27 mouse cellular contexts compared by ENCODE assay signal in genomic region chr5:66769558-66769957, GRCm38 (mm10). TPM values are rescaled to one million over a fixed set of nuclear protein-coding genes. Genes with fewer than 3 reads are reported as not detected.
DNase-seq lines count a peak whose midpoint lies in the region; ATAC-seq and TF ChIP-seq lines count a peak whose summit lies in the region.
"Had no signal": no experiment of that assay in that cellular context is flagged by ENCODE, and none has a peak within 500 bp of the region (broad histone marks: within the 10 kb centered on the region; RNA-seq: fewer than 3 reads in every experiment).

No protein-coding gene starts in this region.

- no peak for TF ChIP-seq CTCF in hindbrain, postnatal 0 days (IDR thresholded peaks at IDR 0.05; ENCODE audit: low read depth)

- no peaks in the 10 kb centered on the region for H3K27me3 ChIP-seq in forebrain, embryonic 14.5 days (replicated peaks; ENCODE audit: control insufficient read depth, insufficient read depth, low read length)
- H3K27me3 ChIP-seq in forebrain, embryonic 16.5 days (replicated peaks; ENCODE audit: control insufficient read depth, insufficient read depth, low read length): no peaks in the 10 kb centered on the region
- H3K27me3 ChIP-seq in hindbrain, embryonic 13.5 days: no peaks in the 10 kb centered on the region
- no peaks in the 10 kb centered on the region for H3K27me3 ChIP-seq in hindbrain, postnatal 0 days (ENCODE audit: insufficient read depth, low read length)
- no peaks in the 10 kb centered on the region for H3K27me3 ChIP-seq in kidney, embryonic 16.5 days (ENCODE audit: insufficient read depth, low read length)
- H3K27me3 ChIP-seq: embryonic facial prominence, embryonic 13.5 days; forebrain, embryonic 12.5 days; heart, embryonic 15.5 days; intestine, embryonic 15.5 days had no signal

- no peak overlapping the region for H3K4me3 ChIP-seq in forebrain, embryonic 14.5 days (ENCODE audit: low read depth, low read length)
- H3K4me3 ChIP-seq in forebrain, embryonic 16.5 days (replicated peaks; ENCODE audit: low read length): no peak overlapping the region
- no peak overlapping the region for H3K4me3 ChIP-seq in hindbrain, embryonic 13.5 days
- no peak overlapping the region for H3K4me3 ChIP-seq in hindbrain, postnatal 0 days (ENCODE audit: low read length)
- H3K4me3 ChIP-seq in kidney, embryonic 16.5 days (ENCODE audit: low read length): no peak overlapping the region
- H3K4me3 ChIP-seq: embryonic facial prominence, embryonic 10.5 days; embryonic facial prominence, embryonic 13.5 days; erythroblast, embryonic 14.5 days; forebrain, embryonic 12.5 days; gastrocnemius, adult 2 months; heart, embryonic 10.5 days; heart, embryonic 15.5 days; intestine, embryonic 15.5 days had no signal

- H3K9me3 ChIP-seq in forebrain, embryonic 14.5 days (replicated peaks; ENCODE audit: control insufficient read depth, low read length): no peaks in the 10 kb centered on the region
- H3K9me3 ChIP-seq in forebrain, embryonic 16.5 days (ENCODE audit: control insufficient read depth, low read length): no peaks in the 10 kb centered on the region
- no peaks in the 10 kb centered on the region for H3K9me3 ChIP-seq in hindbrain, embryonic 13.5 days
- no peaks in the 10 kb centered on the region for H3K9me3 ChIP-seq in hindbrain, postnatal 0 days (ENCODE audit: low read length)
- H3K9me3 ChIP-seq in kidney, embryonic 16.5 days (ENCODE audit: low read length): no peaks in the 10 kb centered on the region
- H3K9me3 ChIP-seq: embryonic facial prominence, embryonic 10.5 days; embryonic facial prominence, embryonic 13.5 days; forebrain, embryonic 12.5 days; heart, embryonic 10.5 days; heart, embryonic 15.5 days; intestine, embryonic 15.5 days had no signal

- no peak overlapping the region for H3K4me2 ChIP-seq in forebrain, embryonic 14.5 days (ENCODE audit: low read length)
- H3K4me2 ChIP-seq in forebrain, embryonic 16.5 days (ENCODE audit: low read length): no peak overlapping the region
- no peak overlapping the region for H3K4me2 ChIP-seq in hindbrain, embryonic 13.5 days
- H3K4me2 ChIP-seq in hindbrain, postnatal 0 days (ENCODE audit: low read depth, low read length): no peak overlapping the region
- H3K4me2 ChIP-seq in kidney, embryonic 16.5 days (replicated peaks; ENCODE audit: low read depth, low read length): no peak overlapping the region
- H3K4me2 ChIP-seq: embryonic facial prominence, embryonic 13.5 days; forebrain, embryonic 12.5 days; heart, embryonic 15.5 days; intestine, embryonic 15.5 days had no signal

- no peaks in the 10 kb centered on the region for H3K36me3 ChIP-seq in forebrain, embryonic 14.5 days (ENCODE audit: control insufficient read depth, insufficient read depth, low read length)
- no peaks in the 10 kb centered on the region for H3K36me3 ChIP-seq in forebrain, embryonic 16.5 days (ENCODE audit: control insufficient read depth, insufficient read depth)
- H3K36me3 ChIP-seq in hindbrain, embryonic 13.5 days: no peaks in the 10 kb centered on the region
- no peaks in the 10 kb centered on the region for H3K36me3 ChIP-seq in hindbrain, postnatal 0 days (ENCODE audit: insufficient read depth, low read length)
- H3K36me3 ChIP-seq in kidney, embryonic 16.5 days (ENCODE audit: insufficient read depth, low read length): no peaks in the 10 kb centered on the region
- H3K36me3 ChIP-seq: embryonic facial prominence, embryonic 10.5 days; embryonic facial prominence, embryonic 13.5 days; forebrain, embryonic 12.5 days; heart, embryonic 10.5 days; heart, embryonic 15.5 days; intestine, embryonic 15.5 days had no signal

- H3K27ac ChIP-seq in forebrain, embryonic 14.5 days (ENCODE audit: low read depth, low read length): no peak overlapping the region
- H3K27ac ChIP-seq in forebrain, embryonic 16.5 days (ENCODE audit: low read length): no peak overlapping the region
- no peak overlapping the region for H3K27ac ChIP-seq in hindbrain, embryonic 13.5 days
- no peak overlapping the region for H3K27ac ChIP-seq in hindbrain, postnatal 0 days
- no peak overlapping the region for H3K27ac ChIP-seq in kidney, embryonic 16.5 days (ENCODE audit: low read length)
- H3K27ac ChIP-seq: embryonic facial prominence, embryonic 10.5 days; embryonic facial prominence, embryonic 13.5 days; forebrain, embryonic 12.5 days; gastrocnemius, adult 2 months; heart, embryonic 10.5 days; heart, embryonic 15.5 days; intestine, embryonic 15.5 days had no signal

- WGBS in forebrain, embryonic 14.5 days: 92% methylated on average over 5 of the region's 5 CpGs
- 93% methylated on average over 5 of the region's 5 CpGs for WGBS in forebrain, embryonic 16.5 days
- 86% methylated on average over 5 of the region's 5 CpGs for WGBS in hindbrain, embryonic 13.5 days
- 81% methylated on average over 5 of the region's 5 CpGs for WGBS in hindbrain, postnatal 0 days
- 80% methylated on average over 5 of the region's 5 CpGs for WGBS in kidney, embryonic 16.5 days

- peaks cover 7% of the 10 kb centered on the region for H3K4me1 ChIP-seq in forebrain, embryonic 14.5 days (ENCODE audit: control insufficient read depth, insufficient read depth, low read length)
- H3K4me1 ChIP-seq in forebrain, embryonic 16.5 days (replicated peaks; ENCODE audit: control insufficient read depth, insufficient read depth, low read length): peaks cover 2% of the 10 kb centered on the region; the same call in 1 of the 2 replicates
- peaks cover 18% of the 10 kb centered on the region for H3K4me1 ChIP-seq in hindbrain, embryonic 13.5 days (replicated peaks)
- 0 out of 2 replicates have a peak, but pooled peaks cover 4% of the 10 kb centered on the region for H3K4me1 ChIP-seq in hindbrain, postnatal 0 days (ENCODE audit: insufficient read depth, low read length)
- H3K4me1 ChIP-seq in kidney, embryonic 16.5 days (ENCODE audit: insufficient read depth, low read length): no peaks in the 10 kb centered on the region
- H3K4me1 ChIP-seq: heart, embryonic 10.5 days; heart, embryonic 15.5 days; intestine, embryonic 15.5 days had no signal

- 0 out of 2 replicates have a peak, but pooled peaks have one; percentile 25 for ATAC-seq in forebrain, embryonic 14.5 days
- ATAC-seq in forebrain, embryonic 16.5 days: no peak
- ATAC-seq in hindbrain, embryonic 13.5 days (ENCODE audit: low FRiP score): peak; percentile 46; the same call in 1 of the 2 replicates
- ATAC-seq in hindbrain, postnatal 0 days: no peak
- ATAC-seq in kidney, embryonic 16.5 days (ENCODE audit: low FRiP score, low TSS enrichment): peak; percentile 23; the same call in 1 of the 2 replicates
- ATAC-seq: activated CD4-positive, CD25-positive, alpha-beta regulatory T cell, adult 4 months; forebrain, postnatal 0 days; intestine, embryonic 15.5 days had no signal

- no peak for DNase-seq in forebrain, embryonic 14.5 days (ENCODE audit: low spot score)
- DNase-seq in hindbrain, postnatal 0 days (ENCODE audit: low spot score): no peak
- DNase-seq in kidney, postnatal 10 days: no peak
- DNase-seq: adrenal gland, adult 8-10 months; cerebellum, adult 11-12 months; cerebellum, adult 8-10 months; cerebellum, postnatal 10 days; cerebellum, postnatal 36 days; embryo, embryonic 11 days; forebrain, postnatal 0 days; gastrocnemius, adult 2 months; gastrocnemius, postnatal 14 days; heart, adult 18-20 months; heart, postnatal 10 days; heart, postnatal 36 days; kidney, adult 11 months had no signal

- H3K9ac ChIP-seq in forebrain, embryonic 14.5 days (ENCODE audit: low read length): no peak overlapping the region
- no peak overlapping the region for H3K9ac ChIP-seq in forebrain, embryonic 16.5 days (replicated peaks; ENCODE audit: low read depth, low read length)
- no peak overlapping the region for H3K9ac ChIP-seq in hindbrain, embryonic 13.5 days
- H3K9ac ChIP-seq in hindbrain, postnatal 0 days (replicated peaks; ENCODE audit: low read length): no peak overlapping the region
- H3K9ac ChIP-seq in kidney, embryonic 16.5 days (replicated peaks; ENCODE audit: low read length): no peak overlapping the region
- H3K9ac ChIP-seq: embryonic facial prominence, embryonic 13.5 days; forebrain, embryonic 12.5 days; forebrain, postnatal 0 days; heart, embryonic 15.5 days; intestine, embryonic 15.5 days had no signal

RNA-seq across cellular contexts. Expression of gene Limch1, which starts 23.9 kb away (rescaled TPM):
- polyA plus RNA-seq in forebrain, embryonic 14.5 days (2014; fragmentation: Nextera tagmentation; extraction: Ambion mirVana): 55.6 and 77.6 TPM in 2 replicates
- 81.0 and 91.4 TPM in 2 replicates for polyA plus RNA-seq in forebrain, embryonic 16.5 days (2015; fragmentation: Nextera tagmentation; extraction: Ambion mirVana)
- polyA plus RNA-seq in hindbrain, embryonic 13.5 days (2015; fragmentation: Nextera tagmentation; extraction: Ambion mirVana): 49.0 and 52.0 TPM in 2 replicates
- 70.6 and 72.4 TPM in 2 replicates for total RNA-seq in hindbrain, postnatal 0 days (2014; rRNA removed)
- polyA plus RNA-seq in hindbrain, postnatal 0 days (2015; fragmentation: Nextera tagmentation; extraction: Ambion mirVana): 50.4 and 54.3 TPM in 2 replicates
- 36.3 and 37.5 TPM in 2 replicates for polyA plus RNA-seq in kidney, embryonic 16.5 days (2015; fragmentation: Nextera tagmentation; extraction: Ambion mirVana)
- polyA plus RNA-seq: erythroblast, embryonic 14.5 days had no signal

Comparison
In these comparisons a context has a peak if more than half of its experiments do, and no peak if none do; other contexts are left out.
1. ATAC-seq: peak in forebrain, embryonic 14.5 days (single experiment), hindbrain, embryonic 13.5 days (single experiment) and kidney, embryonic 16.5 days (single experiment); none in forebrain, embryonic 16.5 days (single experiment) and hindbrain, postnatal 0 days (single experiment).